Mouse (Mus musculus): ENCODE measurements at regions not wholly inside any gene's neighbourhood (a gene's known extent, or its start where the extent isn't known, plus 50 kb on each side); places are given as distances from the start of the nearest gene placed in this dataset.

- TF ChIP-seq EP300 (IDR thresholded peaks at IDR 0.05) = no peak
- TF ChIP-seq CTCF (IDR thresholded peaks at IDR 0.05) = no peak
Measured at GRCm38 (mm10) chr8:17934696-17935095, 1043.4 kb downstream of the Defb40 start.
